Comparison of ENCODE assay signal across 15 mouse cellular contexts in the genomic region with DNA sequence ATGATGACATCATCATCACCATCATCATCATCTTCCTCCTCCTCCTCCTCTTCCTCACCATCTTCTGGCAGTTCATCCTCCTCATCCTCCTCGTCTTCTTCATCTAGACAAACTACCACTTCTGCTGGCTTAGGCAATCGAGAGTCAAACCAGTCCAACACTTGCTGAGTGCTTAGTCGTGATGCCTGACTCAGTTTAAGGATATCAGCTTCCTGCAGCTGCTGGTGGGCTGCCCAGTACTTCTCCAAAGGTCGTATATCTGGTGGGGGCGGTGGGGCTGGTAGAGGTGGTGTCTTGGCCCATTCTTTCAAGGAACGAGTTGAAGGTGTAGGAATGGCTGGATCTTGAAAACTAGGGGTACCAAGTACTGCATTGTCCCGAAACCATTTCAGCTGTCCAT. TPM values are rescaled to one million over a fixed set of nuclear protein-coding genes. Genes with fewer than 3 reads are reported as not detected.
"Had no signal": no experiment of that assay in that cellular context is flagged by ENCODE, and none has a peak within 500 bp of the region (broad histone marks: within the 10 kb centered on the region; RNA-seq: fewer than 3 reads in every experiment).

No protein-coding gene starts in this region.

- DNase-seq: gastrocnemius, postnatal 14 days; gastrocnemius, postnatal 36 days; heart, adult 18-20 months; heart, postnatal 10 days; heart, postnatal 36 days; kidney, adult 11 months; kidney, adult 9 months; kidney, postnatal 14 days; kidney, postnatal 36 days; layer of hippocampus, adult 9-11 months; layer of hippocampus, postnatal 36 days; left cerebral cortex, postnatal 4 days had no signal

RNA-seq across cellular contexts. Expression of a gene that starts 26.5 kb away (rescaled TPM):
- total RNA-seq: gastrocnemius, postnatal 36 days; hematopoietic stem cell, adult 5-6 weeks; left cerebral cortex, adult 18-20 months; left cerebral cortex, postnatal 4 days; liver, adult 2 months had no signal
